Mouse (Mus musculus) megakaryocyte, embryonic 14.5 days (primary cell): ENCODE results near the gene Plce1.

ENCODE experiments used
- FLI1 ChIP-seq: IDR thresholded peaks from 2 replicates; pipeline ENCODE4 v1.6.1; 2012; ENCODE audit warnings: low read length, inconsistent platforms, mixed read lengths
- GATA1 ChIP-seq: IDR thresholded peaks from 3 replicates; pipeline ENCODE4 v1.6.1; 2012; ENCODE audit warnings: mixed read lengths, low read length, inconsistent platforms, borderline replicate concordance

- TF ChIP-seq GATA1 = no peak
- TF ChIP-seq FLI1 = no peak
These were observed 106.7 kb downstream of the Plce1 start for GRCm38 (mm10) chr19:38587559-38587958.
